Mouse (Mus musculus): ENCODE data around the gene Tespa1. TPM values are rescaled to one million over a fixed set of nuclear protein-coding genes. Genes with fewer than 3 reads are reported as not detected.
"Not testable (repeated sequence)": the region's sequence is repeated elsewhere in the genome, so short reads cannot be mapped to it uniquely, and the experiment has no call there.

Gene Tespa1
- total and polyA plus RNA-seq, 3 experiments, result 0.18 to 0.70 (median 0.47) TPM

DNA sequence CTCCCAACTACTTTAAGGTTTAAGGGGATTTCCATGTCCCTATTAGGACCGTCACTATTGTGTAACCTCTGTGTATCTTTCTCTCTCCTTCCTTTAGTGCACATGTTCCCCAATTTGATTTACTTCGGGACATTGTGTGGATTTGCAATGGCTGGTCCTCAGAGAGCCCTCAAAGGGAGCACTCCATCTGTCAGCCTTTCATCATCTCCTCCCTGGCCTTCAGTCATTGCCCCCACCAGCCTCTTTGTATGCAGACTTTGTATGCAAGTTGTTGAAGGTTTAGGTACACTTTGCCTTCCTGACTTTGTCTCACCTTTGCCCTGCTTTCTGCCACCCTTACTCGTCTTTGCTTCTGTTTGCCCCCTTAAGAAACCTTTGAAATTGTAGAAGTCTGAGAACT is 34.7 kb upstream of the Tespa1 start:
- WGBS, result 57% methylated on average over 3 of the region's 3 CpGs

GRCm38 (mm10) chr10:130293741-130294408 is 28.8 kb upstream of the Tespa1 start:
- no peaks in the 10 kb centered on the region for H3K36me3 ChIP-seq (ENCODE audit: control insufficient read depth, insufficient read depth, low read length)
- no peak for DNase-seq
- H3K79me2 ChIP-seq (replicated peaks; ENCODE audit: control insufficient read depth, insufficient read depth, low read length), result no peaks in the 10 kb centered on the region
- H3K9ac ChIP-seq (ENCODE audit: low read depth, low read length), result no peak overlapping the region
- H3K27ac ChIP-seq, result no peak overlapping the region
- intact Hi-C loops (cut with DNase I), result no loop called here
- no peak for TF ChIP-seq CTCF (IDR thresholded peaks at IDR 0.05)
- TF ChIP-seq POLR2A (IDR thresholded peaks at IDR 0.05; ENCODE audit: insufficient read depth, low read depth, low read length), result no peak
- TF ChIP-seq EP300 (IDR thresholded peaks at IDR 0.05; ENCODE audit: insufficient read depth, low read depth, low read length), result no peak
- WGBS, result 27% methylated on average over 3 of the region's 3 CpGs
- no peaks in the 10 kb centered on the region for H3K27me3 ChIP-seq (ENCODE audit: control insufficient read depth, insufficient read depth, low read length)
- H3K4me3 ChIP-seq, result no peak overlapping the region
- no peaks in the 10 kb centered on the region for H3K4me1 ChIP-seq (ENCODE audit: control insufficient read depth, insufficient read depth, low read length)

More for the DNA sequence above, 34.7 kb upstream of the Tespa1 start:
- H3K4me3 ChIP-seq, result no peak overlapping the region
- TF ChIP-seq EP300 (IDR thresholded peaks at IDR 0.05; ENCODE audit: insufficient read depth, low read depth, low read length) (no peak), POLR2A (IDR thresholded peaks at IDR 0.05; ENCODE audit: insufficient read depth, low read depth, low read length) (no peak), CTCF (IDR thresholded peaks at IDR 0.05) (no peak)
- intact Hi-C loops (cut with DNase I), result no loop called here
- no peak for DNase-seq
- no peaks in the 10 kb centered on the region for H3K36me3 ChIP-seq (ENCODE audit: control insufficient read depth, insufficient read depth, low read length)
- no peaks in the 10 kb centered on the region for H3K27me3 ChIP-seq (ENCODE audit: control insufficient read depth, insufficient read depth, low read length)
- no peaks in the 10 kb centered on the region for H3K4me1 ChIP-seq (ENCODE audit: control insufficient read depth, insufficient read depth, low read length)
- H3K9ac ChIP-seq (ENCODE audit: low read depth, low read length), result no peak overlapping the region
- no peaks in the 10 kb centered on the region for H3K79me2 ChIP-seq (replicated peaks; ENCODE audit: control insufficient read depth, insufficient read depth, low read length)
- H3K27ac ChIP-seq, result no peak overlapping the region

GRCm38 (mm10) chr10:130298748-130299147 is 23.9 kb upstream of the Tespa1 start:
- H3K27ac ChIP-seq; H3K9ac ChIP-seq (ENCODE audit: low read depth, low read length); H3K4me1 ChIP-seq (ENCODE audit: control insufficient read depth, insufficient read depth, low read length); H3K4me3 ChIP-seq; H3K79me2 ChIP-seq (replicated peaks; ENCODE audit: control insufficient read depth, insufficient read depth, low read length); H3K36me3 ChIP-seq (ENCODE audit: control insufficient read depth, insufficient read depth, low read length); DNase-seq; H3K27me3 ChIP-seq (ENCODE audit: control insufficient read depth, insufficient read depth, low read length): not testable (repeated sequence)
- 18% methylated on average over 4 of the region's 4 CpGs for WGBS
- peak; percentile 64 for TF ChIP-seq CTCF (IDR thresholded peaks at IDR 0.05)
- intact Hi-C loops (cut with DNase I), result loop anchor here (2.0 kb wide), 1 partner anchor 70 kb away; no protein-coding TSS in a partner anchor

GRCm38 (mm10) chr10:130304138-130304537 is 18.5 kb upstream of the Tespa1 start:
- H3K4me3 ChIP-seq; H3K27ac ChIP-seq; DNase-seq; H3K79me2 ChIP-seq (replicated peaks; ENCODE audit: control insufficient read depth, insufficient read depth, low read length); H3K9ac ChIP-seq (ENCODE audit: low read depth, low read length); H3K4me1 ChIP-seq (ENCODE audit: control insufficient read depth, insufficient read depth, low read length); H3K27me3 ChIP-seq (ENCODE audit: control insufficient read depth, insufficient read depth, low read length); H3K36me3 ChIP-seq (ENCODE audit: control insufficient read depth, insufficient read depth, low read length); intact Hi-C loops (cut with DNase I): not testable (repeated sequence)
- WGBS, result 73% methylated on average over 4 of the region's 5 CpGs

GRCm38 (mm10) chr10:130311534-130312227 is 11.0 kb upstream of the Tespa1 start:
- H3K36me3 ChIP-seq (ENCODE audit: control insufficient read depth, insufficient read depth, low read length), result no peaks in the 10 kb centered on the region
- no peak overlapping the region for H3K9ac ChIP-seq (ENCODE audit: low read depth, low read length)
- 70% methylated on average over 2 of the region's 2 CpGs for WGBS
- TF ChIP-seq CTCF (IDR thresholded peaks at IDR 0.05), result no peak
- no peak for TF ChIP-seq POLR2A (IDR thresholded peaks at IDR 0.05; ENCODE audit: insufficient read depth, low read depth, low read length)
- no peak for TF ChIP-seq EP300 (IDR thresholded peaks at IDR 0.05; ENCODE audit: insufficient read depth, low read depth, low read length)
- no peaks in the 10 kb centered on the region for H3K79me2 ChIP-seq (replicated peaks; ENCODE audit: control insufficient read depth, insufficient read depth, low read length)
- no peak overlapping the region for H3K27ac ChIP-seq
- no peaks in the 10 kb centered on the region for H3K27me3 ChIP-seq (ENCODE audit: control insufficient read depth, insufficient read depth, low read length)
- no peaks in the 10 kb centered on the region for H3K4me1 ChIP-seq (ENCODE audit: control insufficient read depth, insufficient read depth, low read length)
- no peak overlapping the region for H3K4me3 ChIP-seq
- no peak for DNase-seq
- intact Hi-C loops (cut with DNase I), result no loop called here

DNA sequence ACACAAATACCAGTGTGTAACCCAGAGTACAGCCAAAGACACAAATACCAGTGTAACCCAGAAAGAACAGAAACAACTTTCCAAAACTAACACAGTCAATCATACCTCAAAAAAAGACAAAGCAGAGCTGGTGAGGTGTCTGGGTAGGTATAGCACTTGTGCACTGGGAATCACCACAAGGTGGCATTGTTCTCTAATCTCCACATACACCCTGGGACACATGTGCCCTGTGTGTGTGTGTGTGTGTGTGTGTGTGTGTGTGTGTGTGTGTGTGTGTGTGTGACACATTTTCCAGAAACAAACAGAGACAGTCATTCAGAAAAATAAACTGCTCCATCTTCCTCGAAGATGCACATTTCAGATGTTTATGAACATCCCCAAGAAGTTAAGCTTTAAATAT is 9.1 kb upstream of the Tespa1 start:
- no peak for DNase-seq
- Histone ChIP-seq H3K36me3 (ENCODE audit: control insufficient read depth, insufficient read depth, low read length) (no peaks in the 10 kb centered on the region), H3K27ac (no peak overlapping the region), H3K79me2 (replicated peaks; ENCODE audit: control insufficient read depth, insufficient read depth, low read length) (no peaks in the 10 kb centered on the region), H3K27me3 (ENCODE audit: control insufficient read depth, insufficient read depth, low read length) (no peaks in the 10 kb centered on the region), H3K4me1 (ENCODE audit: control insufficient read depth, insufficient read depth, low read length) (no peaks in the 10 kb centered on the region), H3K4me3 (no peak overlapping the region), H3K9ac (ENCODE audit: low read depth, low read length) (no peak overlapping the region)
- intact Hi-C loops (cut with DNase I), result no loop called here
- no peak for TF ChIP-seq EP300 (IDR thresholded peaks at IDR 0.05; ENCODE audit: insufficient read depth, low read depth, low read length)
- no peak for TF ChIP-seq CTCF (IDR thresholded peaks at IDR 0.05)
- 56% methylated on average over 1 of the region's 1 CpGs for WGBS
